Comparison of ENCODE assay signal across 7 mouse cellular contexts in the genomic region with DNA sequence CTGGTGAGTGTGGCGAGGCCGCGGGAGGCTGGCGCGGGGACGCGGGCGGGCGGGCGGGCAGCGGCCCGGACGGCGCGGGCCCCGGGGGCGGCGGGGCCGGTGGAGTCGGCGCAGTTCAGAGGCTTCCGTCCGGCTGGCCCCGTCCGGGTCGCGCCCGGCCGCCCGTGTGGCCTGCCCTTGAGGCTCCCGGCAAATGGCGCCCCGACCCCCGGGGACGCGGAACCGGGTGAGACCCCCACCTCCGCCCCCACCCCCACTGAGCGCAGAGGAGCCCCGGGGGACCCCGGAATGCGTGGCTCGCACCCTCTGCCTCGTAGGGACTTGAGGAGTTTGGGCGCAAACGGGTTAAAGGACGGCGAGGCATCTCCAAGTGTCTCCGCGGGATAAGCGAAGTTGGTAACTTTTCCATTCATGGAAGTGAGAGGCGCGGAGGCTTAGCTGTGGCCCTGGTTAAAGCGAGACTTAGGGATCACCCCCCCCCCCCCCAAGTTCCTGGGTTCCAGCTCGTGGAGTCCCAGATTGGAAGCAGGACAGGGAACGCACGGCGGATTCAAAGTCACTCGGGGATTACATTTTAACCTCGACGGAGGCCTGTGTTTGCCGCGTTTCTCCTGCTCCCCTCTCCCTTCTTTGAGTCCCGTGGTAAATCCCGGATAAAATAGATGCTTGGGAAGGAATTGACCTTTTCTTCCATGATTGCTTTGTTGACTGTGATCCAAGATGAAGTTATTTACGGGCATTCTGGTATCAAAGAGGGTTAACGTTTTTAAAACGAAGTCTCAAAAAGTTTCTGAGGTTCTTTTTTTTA. TPM values are rescaled to one million over a fixed set of nuclear protein-coding genes. Genes with fewer than 3 reads are reported as not detected.
DNase-seq lines count a peak whose midpoint lies in the region; ATAC-seq and TF ChIP-seq lines count a peak whose summit lies in the region.

No protein-coding gene starts in this region.

- H3K4me2 ChIP-seq in embryonic facial prominence, embryonic 13.5 days = peak overlapping the region; percentile 89

- intact Hi-C loops in heart, postnatal 10 days (cut with DNase I) = loop anchor here (1.0 to 5.0 kb wide), 3 partner anchors 62 to 132 kb away; a partner anchor contains a TSS
- intact Hi-C loops in left cerebral cortex, adult 2 months (cut with DNase I) = loop anchor here (2.0 to 5.0 kb wide), 2 partner anchors 61 to 69 kb away; a partner anchor contains a TSS

- no peaks in the 10 kb centered on the region for H3K36me3 ChIP-seq in embryonic facial prominence, embryonic 13.5 days

- H3K27me3 ChIP-seq in embryonic facial prominence, embryonic 13.5 days = no peaks in the 10 kb centered on the region

- H3K4me3 ChIP-seq in embryonic facial prominence, embryonic 13.5 days = peak overlapping the region; percentile 89
- H3K4me3 ChIP-seq in left cerebral cortex, adult 2 months = peak overlapping the region; percentile 86

- ATAC-seq in embryonic facial prominence, embryonic 13.5 days (ENCODE audit: insufficient number of reproducible peaks, insufficient read depth, low FRiP score, low TSS enrichment, low read depth) = peak; percentile 60

- TF ChIP-seq CTCF in left cerebral cortex, adult 2 months (IDR thresholded peaks at IDR 0.05) = no peak

- peak overlapping the region; percentile 97 for H3K27ac ChIP-seq in embryonic facial prominence, embryonic 13.5 days
- H3K27ac ChIP-seq in left cerebral cortex, adult 2 months = peak overlapping the region; percentile 100

- H3K9me3 ChIP-seq in embryonic facial prominence, embryonic 13.5 days = no peaks in the 10 kb centered on the region

- under 1% methylated on average over 34 of the region's 68 CpGs for WGBS in embryonic facial prominence, embryonic 13.5 days

- H3K4me1 ChIP-seq in embryonic facial prominence, embryonic 13.5 days = 0 out of 2 replicates have a peak, but pooled peaks cover 10% of the 10 kb centered on the region

- DNase-seq in ES-CJ7 (ENCODE audit: low read depth, low spot score) = peak; percentile 59
- DNase-seq in adrenal gland, postnatal 10 days = peak; percentile 57
- DNase-seq in heart, postnatal 10 days = peak; percentile 59 to 60
- DNase-seq in left cerebral cortex, adult 2 months (ENCODE audit: extremely low spot score in 1 of 2, low spot score in 2 of 2) = no peak
- peak; percentile 68 for DNase-seq in mesoderm, embryonic 11.5 days (ENCODE audit: low read depth, low spot score)
- DNase-seq in spleen, postnatal 36 days (ENCODE audit: low spot score in 2 of 2) = peak; percentile 12 to 17

- peak overlapping the region; percentile 97 for H3K9ac ChIP-seq in embryonic facial prominence, embryonic 13.5 days

RNA-seq across cellular contexts. Expression of a gene that starts 0.6 kb away (rescaled TPM):
- 10 to 100 TPM; 20.6 to 22.2 TPM for total RNA-seq in adrenal gland, postnatal 10 days (2021)
- 37.4 and 41.1 TPM in 2 replicates for polyA plus RNA-seq in embryonic facial prominence, embryonic 13.5 days (2015; fragmentation: Nextera tagmentation; extraction: Ambion mirVana)
- total RNA-seq in heart, postnatal 10 days (2021) = 10 to 100 TPM; 25.7 to 27.1 TPM
- total RNA-seq in left cerebral cortex, adult 2 months (2021) = 10 to 100 TPM; 10.1 to 11.9 TPM

Comparison
In these comparisons a context has a peak if more than half of its experiments do, and no peak if none do; other contexts are left out.
1. DNase-seq: peak in ES-CJ7 (single experiment), adrenal gland, postnatal 10 days (single experiment), heart, postnatal 10 days (2 of 2), mesoderm, embryonic 11.5 days (single experiment) and spleen, postnatal 36 days (2 of 2); none in left cerebral cortex, adult 2 months (0 of 2).